Mouse (Mus musculus): ENCODE data around the gene Gm26661.

DNA sequence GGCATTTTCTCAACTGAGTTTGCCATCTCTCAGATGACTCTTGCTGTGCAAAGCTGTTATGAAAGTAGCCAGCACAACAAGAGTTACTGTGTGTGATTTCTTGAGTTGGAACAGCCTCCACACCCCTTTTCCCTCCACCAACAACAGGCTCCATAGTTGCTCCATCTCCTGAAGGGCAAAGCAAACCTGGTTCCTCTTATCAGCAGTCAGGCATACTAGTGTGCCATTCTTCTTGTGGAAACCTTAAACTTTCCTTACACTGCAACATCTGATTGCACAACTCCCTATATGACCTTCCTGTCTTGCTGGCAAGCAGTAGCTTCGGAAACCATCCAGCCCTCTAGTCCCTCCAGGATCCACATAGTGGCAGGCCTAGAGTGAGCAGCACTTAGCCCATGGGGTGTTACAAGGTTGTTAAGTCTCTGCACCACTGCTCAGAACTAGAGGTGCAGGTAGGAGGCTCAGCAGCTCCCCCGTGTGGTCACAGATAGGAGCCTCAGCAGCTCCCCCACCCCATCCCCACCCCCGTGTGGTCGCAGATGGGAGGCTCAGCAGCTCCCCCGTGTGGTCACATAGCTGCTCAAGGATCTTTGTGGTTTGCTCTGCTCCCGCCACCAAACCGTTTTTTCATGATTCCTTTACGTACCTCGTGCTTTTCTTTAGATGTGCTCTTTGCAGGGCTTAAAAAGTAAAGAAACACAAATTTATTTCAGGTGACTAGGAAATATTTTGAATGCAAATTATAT lies 25.6 kb upstream of the Gm26661 start:
- TF ChIP-seq POU5F1 (IDR thresholded peaks at IDR 0.05; ENCODE audit: borderline replicate concordance, low read length), result no peak
- peak; percentile 58 for TF ChIP-seq CTCF (conservative IDR thresholded peaks at IDR 0.05; ENCODE audit: low read length)
- TF ChIP-seq NANOG (IDR thresholded peaks at IDR 0.05; ENCODE audit: borderline replicate concordance, low read length), result no peak
